Mouse (Mus musculus) liver, embryonic 14.5 days (tissue): ENCODE measurements around the gene Cobll1. TPM values are rescaled to one million over a fixed set of nuclear protein-coding genes. Genes with fewer than 3 reads are reported as not detected.
A peak's percentile ranks its signal among the peaks of the same experiment; 100 is the strongest.

Source experiments
- ATAC-seq: fragments of 200-750 bp; cut with Nextera tagmentation; 2 replicates; pipeline ENCODE4 v1.8.0; 2017; ENCODE audit warnings: moderate number of reproducible peaks, mild to moderate bottlenecking, moderate library complexity; ENCODE audit not compliant: insufficient read depth
- DNase-seq, 3 experiments: peaks; one replicate each; pipeline ENCODE4 v3.0.0-alpha.2; 2012 to 2013; ENCODE audit warnings: low read depth in 3 of 3, low spot score in 3 of 3
- H3K27ac ChIP-seq: fragments of 300-500 bp; sonication (generic); 2 replicates; pipeline ENCODE4 v1.5.1; 2014; ENCODE audit warnings: moderate library complexity, mild to moderate bottlenecking, control low read depth, inconsistent platforms
- H3K27me3 ChIP-seq: fragments of 300-500 bp; sonication (generic); 2 replicates; pipeline ENCODE4 v1.6.1; 2014; ENCODE audit warnings: mild to moderate bottlenecking, low read length, moderate library complexity; ENCODE audit not compliant: control insufficient read depth, insufficient read depth
- H3K36me3 ChIP-seq: fragments of 300-500 bp; sonication (generic); replicated peaks from 2 replicates; pipeline ENCODE4 v1.6.1; 2014; ENCODE audit warnings: low read depth; ENCODE audit not compliant: control insufficient read depth, insufficient read depth
- H3K4me1 ChIP-seq, 2 experiments: fragments of 200-500 bp in 1 of 2; fragments of 300-500 bp in 1 of 2; sonication (generic) in 1 of 2; replicated peaks; 2 replicates each; pipeline ENCODE4 v1.6.1; 2012 to 2014; ENCODE audit warnings: antibody characterized with exemption in 1 of 2, inconsistent platforms in 1 of 2, low read length in 1 of 2; ENCODE audit not compliant: control insufficient read depth in 2 of 2, insufficient read depth in 2 of 2
- H3K4me2 ChIP-seq: fragments of 300-500 bp; sonication (generic); 2 replicates; pipeline ENCODE4 v1.6.1; 2014; ENCODE audit warnings: low read depth, mild to moderate bottlenecking, control low read depth, moderate library complexity
- H3K4me3 ChIP-seq, 2 experiments: fragments of 200-500 bp in 1 of 2; fragments of 300-500 bp in 1 of 2; sonication (generic) in 1 of 2; 2 replicates each; pipeline ENCODE4 v1.5.1; 2012 to 2014; ENCODE audit warnings: low read depth in 2 of 2, low read length in 2 of 2, mild to moderate bottlenecking in 2 of 2, control low read depth in 1 of 2, inconsistent platforms in 1 of 2, moderate library complexity in 1 of 2; ENCODE audit not compliant: insufficient read depth in 1 of 2
- H3K9ac ChIP-seq: fragments of 300-500 bp; sonication (generic); replicated peaks from 2 replicates; pipeline ENCODE4 v1.6.1; 2014; ENCODE audit warnings: mild to moderate bottlenecking, control low read depth, moderate library complexity
- H3K9me3 ChIP-seq: fragments of 300-500 bp; sonication (generic); 2 replicates; pipeline ENCODE4 v1.6.1; 2016; ENCODE audit warnings: low read length, mixed read lengths; ENCODE audit not compliant: control insufficient read depth
- CTCF ChIP-seq: IDR thresholded peaks from 2 replicates; pipeline ENCODE4 v1.5.1; 2016; ENCODE audit warnings: antibody characterized with exemption, low read depth, control low read depth
- EP300 ChIP-seq: IDR thresholded peaks from 2 replicates; pipeline ENCODE4 v1.6.1; 2016; ENCODE audit warnings: antibody characterized with exemption, low read depth
- WGBS: fragments of 180-500 bp; shearing (Covaris S2); extraction: QIAGEN DNeasy Blood & Tissue Kit; methylation state at CpG from one replicate; pipeline ENCODE4 v1.1.7; 2014; ENCODE audit not compliant: insufficient replicate concordance; 5-methylcytosine and 5-hydroxymethylcytosine counted together
- polyA plus RNA-seq, 2 experiments: library from polyadenylated mRNA; depleted of rRNA in 1 of 2; stranded (reverse) in 1 of 2; unstranded in 1 of 2; fragments of >200 nt; fragmentation: Nextera tagmentation in 1 of 2; extraction: Ambion mirVana in 1 of 2; gene quantifications; 2 replicates each; pipeline versions ENCODE4 v1.2.1 to v1.2.3; 2012 to 2014

The Cobll1 gene
- polyA plus RNA-seq, 2 experiments: 2.6 to 3.3 TPM

- WGBS: 31% methylated on average over 2 of the region's 2 CpGs
- DNase-seq: no peak
Observed at GRCm38 (mm10) chr2:65101388-65101787, 137.8 kb downstream of the Cobll1 start.

GRCm38 (mm10) chr2:65100001-65100400 lies 139.2 kb downstream of the Cobll1 start:
- TF ChIP-seq EP300 (no peak), CTCF (no peak)
- WGBS: 57% methylated on average over 1 of the region's 1 CpGs
- Histone ChIP-seq H3K9me3 (no peaks in the 10 kb centered on the region), H3K4me1 (no peaks in the 10 kb centered on the region), H3K27me3 (no peaks in the 10 kb centered on the region), H3K27ac (no peak overlapping the region), H3K36me3 (no peaks in the 10 kb centered on the region), H3K4me3 (no peak overlapping the region), H3K4me2 (no peak overlapping the region), H3K9ac (no peak overlapping the region)
- no peak for ATAC-seq
- no peak for DNase-seq

More at GRCm38 (mm10) chr2:65101388-65101787, 137.8 kb downstream of the Cobll1 start:
- Histone ChIP-seq H3K4me1 (no peaks in the 10 kb centered on the region), H3K9me3 (no peaks in the 10 kb centered on the region), H3K27me3 (no peaks in the 10 kb centered on the region), H3K36me3 (no peaks in the 10 kb centered on the region), H3K4me3 (no peak overlapping the region), H3K27ac (no peak overlapping the region), H3K9ac (no peak overlapping the region), H3K4me2 (no peak overlapping the region)
- no peak for TF ChIP-seq CTCF
- 0 out of 2 replicates have a peak, but pooled peaks have one; percentile 8 for TF ChIP-seq EP300
- ATAC-seq: no peak

GRCm38 (mm10) chr2:65095571-65095970 lies 143.6 kb downstream of the Cobll1 start:
- DNase-seq (no peak), ATAC-seq (no peak)
- Histone ChIP-seq H3K27me3 (no peaks in the 10 kb centered on the region), H3K9ac (no peak overlapping the region), H3K27ac (no peak overlapping the region), H3K4me2 (no peak overlapping the region), H3K4me3 (no peak overlapping the region), H3K9me3 (no peaks in the 10 kb centered on the region), H3K36me3 (no peaks in the 10 kb centered on the region), H3K4me1 (0 out of 4 replicates have a peak, but pooled peaks cover 0 to 2% of the 10 kb centered on the region in 2 experiments)
- no peak for TF ChIP-seq CTCF
- no peak for TF ChIP-seq EP300
- WGBS: 66% methylated on average over 6 of the region's 6 CpGs

GRCm38 (mm10) chr2:65093990-65094389 lies 145.2 kb downstream of the Cobll1 start:
- H3K36me3 ChIP-seq: no peaks in the 10 kb centered on the region
- TF ChIP-seq EP300 (no peak), CTCF (no peak)
- ATAC-seq: no peak
- H3K27me3 ChIP-seq: no peaks in the 10 kb centered on the region
- H3K9ac ChIP-seq: no peak overlapping the region
- no peak overlapping the region for H3K4me3 ChIP-seq
- no peak overlapping the region for H3K4me2 ChIP-seq
- DNase-seq: no peak
- H3K27ac ChIP-seq: no peak overlapping the region
- H3K4me1 ChIP-seq: 0 out of 4 replicates have a peak, but pooled peaks cover 0 to 2% of the 10 kb centered on the region in 2 experiments
- H3K9me3 ChIP-seq: no peaks in the 10 kb centered on the region
- WGBS: 71% methylated on average over 2 of the region's 2 CpGs

- ATAC-seq: 0 out of 2 replicates have a peak, but pooled peaks have one; percentile 18
- Histone ChIP-seq H3K9ac (no peak overlapping the region), H3K4me1 (0 out of 4 replicates have a peak, but pooled peaks cover 0 to 2% of the 10 kb centered on the region in 2 experiments), H3K27me3 (no peaks in the 10 kb centered on the region), H3K36me3 (no peaks in the 10 kb centered on the region), H3K4me2 (no peak overlapping the region), H3K27ac (no peak overlapping the region), H3K4me3 (no peak overlapping the region), H3K9me3 (no peaks in the 10 kb centered on the region)
- TF ChIP-seq CTCF: no peak
- TF ChIP-seq EP300: no peak
- no peak for DNase-seq
- WGBS: 41% methylated on average over 2 of the region's 2 CpGs
Observed at GRCm38 (mm10) chr2:65090986-65091385, 148.2 kb downstream of the Cobll1 start.
